Mouse (Mus musculus) liver, adult 2 months (tissue): Measurements from ENCODE around the gene Klc4. TPM values are rescaled to one million over a fixed set of nuclear protein-coding genes. Genes with fewer than 3 reads are reported as not detected.

Experiments
- DNase-seq: peaks from one replicate; pipeline ENCODE4 v3.0.0-alpha.2; 2011; ENCODE audit warnings: low read depth, low spot score; ENCODE audit errors: extremely low read depth
- H3K27ac ChIP-seq: fragments of 200-500 bp; replicated peaks from 2 replicates; pipeline ENCODE4 v1.5.1; 2012; ENCODE audit warnings: low read depth, mild to moderate bottlenecking, control low read depth, inconsistent platforms, low read length; ENCODE audit not compliant: insufficient read depth
- H3K27me3 ChIP-seq: fragments of 200-500 bp; 2 replicates; pipeline ENCODE4 v1.6.1; 2012; ENCODE audit warnings: mild to moderate bottlenecking, moderate library complexity, low read length, inconsistent platforms; ENCODE audit not compliant: control insufficient read depth, insufficient read depth
- H3K36me3 ChIP-seq: fragments of 200-500 bp; 2 replicates; pipeline ENCODE4 v1.6.1; 2012; ENCODE audit warnings: low read length, inconsistent platforms; ENCODE audit not compliant: control insufficient read depth, insufficient read depth
- H3K4me1 ChIP-seq: fragments of 200-500 bp; 2 replicates; pipeline ENCODE4 v1.6.1; 2011; ENCODE audit warnings: low read length; ENCODE audit not compliant: control insufficient read depth, insufficient read depth
- H3K4me3 ChIP-seq: fragments of 200-500 bp; 2 replicates; pipeline ENCODE4 v1.5.1; 2011; ENCODE audit warnings: low read depth, mild to moderate bottlenecking, control low read depth, low read length, moderate library complexity; ENCODE audit not compliant: insufficient read depth
- H3K79me2 ChIP-seq: fragments of 200-500 bp; 2 replicates; pipeline ENCODE4 v1.6.1; 2012; ENCODE audit warnings: inconsistent platforms, mild to moderate bottlenecking, low read length, moderate library complexity; ENCODE audit not compliant: control insufficient read depth, insufficient read depth
- H3K9ac ChIP-seq: fragments of 200-500 bp; 2 replicates; pipeline ENCODE4 v1.6.1; 2012; ENCODE audit warnings: low read depth, mild to moderate bottlenecking, control low read depth, inconsistent platforms, low read length
- CTCF ChIP-seq: fragments of 200-500 bp; IDR thresholded peaks from 2 replicates; pipeline ENCODE4 v1.5.1; 2011; ENCODE audit warnings: low read depth, low read length, control low read depth
- POLR2A ChIP-seq: fragments of 200-500 bp; IDR thresholded peaks from 2 replicates; pipeline ENCODE4 v1.6.1; 2011; ENCODE audit warnings: low read length, control low read depth; ENCODE audit not compliant: insufficient read depth; ENCODE audit errors: extremely low read depth
- WGBS: fragments of 180-500 bp; shearing (Covaris S2); methylation state at CpG from one replicate; pipeline ENCODE4 v1.1.7; 2018; 5-methylcytosine and 5-hydroxymethylcytosine counted together
- polyA plus RNA-seq: library from polyadenylated mRNA; depleted of rRNA; stranded (reverse); fragments of >200 nt; gene quantifications from 2 replicates; pipeline ENCODE4 v1.2.3, GENCODE M21; 2012
- total RNA-seq: library from RNA; depleted of rRNA; stranded (reverse); fragments of >200 nt; gene quantifications from 2 replicates; pipeline ENCODE4 v1.2.3, GENCODE M21; 2014

Gene Klc4
- total and polyA plus RNA-seq, 2 experiments: 46.6 to 49.0 TPM

DNA sequence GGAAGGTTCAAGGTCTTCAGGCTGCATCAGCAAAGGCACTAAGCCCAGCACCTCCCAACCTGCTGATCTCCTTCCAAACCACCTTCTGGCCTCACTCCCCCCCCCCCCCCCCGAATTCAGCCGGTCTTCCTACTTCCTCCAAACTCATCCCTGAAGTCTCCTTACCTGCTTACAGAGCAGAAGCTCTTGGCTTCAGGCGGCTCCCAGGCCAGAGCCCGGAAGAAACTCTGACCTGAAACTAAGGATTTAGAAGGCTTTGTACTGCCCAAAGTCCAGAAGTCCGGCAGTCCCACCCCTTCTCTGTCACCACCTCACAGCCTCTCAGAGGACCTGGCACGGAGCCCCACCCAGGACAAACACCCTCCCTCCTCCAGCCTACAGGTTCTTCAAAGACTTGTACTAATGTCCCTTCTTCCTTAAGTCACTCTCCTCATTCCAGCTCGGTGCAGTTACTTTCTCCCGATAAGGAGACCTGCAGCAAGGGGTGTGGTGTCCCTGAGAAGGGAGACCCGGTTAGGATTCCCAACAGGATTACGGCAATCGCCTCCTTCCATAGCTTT is 826 bp downstream of the Klc4 start:
- Histone ChIP-seq H3K36me3 (peaks cover 22% of the 10 kb centered on the region; the same call in 1 of the 2 replicates), H3K4me1 (peaks cover 8% of the 10 kb centered on the region), H3K9ac (peak overlapping the region; percentile 92), H3K27me3 (no peaks in the 10 kb centered on the region), H3K27ac (peak overlapping the region; percentile 99), H3K4me3 (peak overlapping the region; percentile 95), H3K79me2 (peaks cover 5% of the 10 kb centered on the region; the same call in 1 of the 2 replicates)
- TF ChIP-seq CTCF (no peak), POLR2A (0 out of 2 replicates have a peak, but pooled peaks have one; percentile 47)
- peak; percentile 89 for DNase-seq
- 1% methylated on average over 11 of the region's 11 CpGs for WGBS

DNA sequence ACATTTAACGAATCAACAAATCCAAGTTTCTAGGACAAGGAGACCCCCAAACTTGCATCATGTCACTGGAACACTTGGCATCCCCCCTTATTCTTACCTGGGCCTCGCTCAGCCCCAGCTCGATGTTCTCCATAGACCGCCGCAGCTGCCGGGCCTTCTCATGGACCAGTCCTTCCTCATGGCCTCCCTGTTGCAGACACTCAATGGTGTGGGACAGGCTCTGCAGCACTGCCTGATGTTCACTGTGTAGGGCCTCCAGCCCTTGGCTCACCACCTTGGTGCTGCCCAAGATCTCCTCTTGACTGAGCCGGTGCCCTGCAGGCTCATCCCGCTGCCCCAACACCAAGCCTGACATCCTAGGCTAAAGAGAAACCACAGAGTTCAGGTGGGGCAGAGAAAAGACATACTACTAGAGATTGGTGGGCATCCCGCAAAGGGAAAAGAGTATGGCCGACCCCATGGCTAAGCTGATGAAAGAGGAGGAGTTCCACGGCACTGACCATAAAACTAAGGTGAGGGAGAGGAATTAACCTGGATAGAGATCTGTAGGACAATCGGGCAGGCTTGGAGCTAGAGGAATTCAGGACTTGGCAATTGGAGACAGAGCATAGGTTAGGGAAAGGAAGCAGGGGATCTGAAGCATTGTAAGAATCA is 1.5 kb downstream of the Klc4 start:
- Histone ChIP-seq H3K79me2 (peaks cover 5% of the 10 kb centered on the region; the same call in 1 of the 2 replicates), H3K27ac (peak overlapping the region; percentile 99), H3K4me3 (peak overlapping the region; percentile 95), H3K27me3 (no peaks in the 10 kb centered on the region), H3K4me1 (peaks cover 8% of the 10 kb centered on the region), H3K9ac (peak overlapping the region; percentile 46), H3K36me3 (peaks cover 25% of the 10 kb centered on the region; the same call in 1 of the 2 replicates)
- DNase-seq: no peak
- TF ChIP-seq POLR2A (no peak), CTCF (no peak)
- 81% methylated on average over 12 of the region's 12 CpGs for WGBS

- WGBS: 96% methylated on average over 17 of the region's 17 CpGs
- H3K4me1 ChIP-seq: peaks cover 8% of the 10 kb centered on the region
- TF ChIP-seq POLR2A (no peak), CTCF (no peak)
- H3K79me2 ChIP-seq: peaks cover 5% of the 10 kb centered on the region; the same call in 1 of the 2 replicates
- H3K27me3 ChIP-seq: no peaks in the 10 kb centered on the region
- no peak overlapping the region for H3K9ac ChIP-seq
- peaks cover 25% of the 10 kb centered on the region; the same call in 1 of the 2 replicates for H3K36me3 ChIP-seq
- no peak for DNase-seq
- no peak overlapping the region for H3K4me3 ChIP-seq
- H3K27ac ChIP-seq: no peak overlapping the region
Measured at GRCm38 (mm10) chr17:46642060-46642459, 3.8 kb downstream of the Klc4 start.

DNA sequence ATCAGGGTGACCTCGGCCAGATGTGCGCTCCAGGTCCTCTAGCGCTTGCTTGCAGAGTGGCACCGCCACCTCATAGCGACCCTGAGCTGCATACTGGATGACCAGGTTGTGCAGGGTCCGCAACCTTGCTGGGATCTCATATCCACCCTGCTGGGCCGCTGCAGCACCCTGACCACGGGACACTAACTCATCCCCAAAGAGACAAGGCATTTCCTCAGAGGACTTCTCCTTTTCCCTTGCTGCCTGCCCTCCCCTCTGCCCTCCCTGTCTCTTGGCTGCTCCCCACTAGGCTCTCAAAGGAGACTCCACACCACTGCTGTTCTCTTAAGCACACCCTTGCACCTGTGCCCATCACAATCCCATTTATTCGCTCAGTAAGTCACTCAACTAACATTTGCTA is 5.9 kb downstream of the Klc4 start:
- peaks cover 6% of the 10 kb centered on the region for H3K4me1 ChIP-seq
- H3K4me3 ChIP-seq: no peak overlapping the region; the same call in 1 of the 2 replicates
- DNase-seq: no peak
- TF ChIP-seq POLR2A (no peak), CTCF (no peak)
- H3K36me3 ChIP-seq: peaks cover 35% of the 10 kb centered on the region; the same call in 1 of the 2 replicates
- WGBS: 88% methylated on average over 9 of the region's 9 CpGs
- no peak overlapping the region for H3K27ac ChIP-seq
- no peak overlapping the region for H3K9ac ChIP-seq
- H3K79me2 ChIP-seq: peaks cover 5% of the 10 kb centered on the region; the same call in 1 of the 2 replicates
- H3K27me3 ChIP-seq: no peaks in the 10 kb centered on the region

- no peaks in the 10 kb centered on the region for H3K27me3 ChIP-seq
- no peaks in the 10 kb centered on the region for H3K4me1 ChIP-seq
- H3K9ac ChIP-seq: no peak overlapping the region
- peak; percentile 24 for DNase-seq
- no peak overlapping the region for H3K4me3 ChIP-seq
- no peaks in the 10 kb centered on the region for H3K79me2 ChIP-seq
- 53% methylated on average over 15 of the region's 15 CpGs for WGBS
- TF ChIP-seq CTCF: peak; percentile 38; the same call in 1 of the 2 replicates
- TF ChIP-seq POLR2A: no peak
- no peak overlapping the region for H3K27ac ChIP-seq
- H3K36me3 ChIP-seq: peaks cover 33% of the 10 kb centered on the region; the same call in 1 of the 2 replicates
Measured at GRCm38 (mm10) chr17:46636831-46637523, 8.8 kb downstream of the Klc4 start.
